Mouse (Mus musculus) layer of hippocampus, adult 9-11 months (tissue): ENCODE data around the gene Mthfd2.
"Not testable (repeated sequence)": the region's sequence is repeated elsewhere in the genome, so short reads cannot be mapped to it uniquely, and the experiment has no call there.

Source experiments
- DNase-seq: peaks from one replicate; pipeline ENCODE4 v3.0.0; 2022

Mthfd2 gene

GRCm38 (mm10) chr6:83325525-83326393 is at the start of gene Mthfd2, which contains the start of gene Mob1a:
Gene Mthfd2, minus strand, starts transcription at chr6:83325908.
Gene Mob1a, plus strand, starts transcription at chr6:83326016.
- DNase-seq, result peak; percentile 95

DNA sequence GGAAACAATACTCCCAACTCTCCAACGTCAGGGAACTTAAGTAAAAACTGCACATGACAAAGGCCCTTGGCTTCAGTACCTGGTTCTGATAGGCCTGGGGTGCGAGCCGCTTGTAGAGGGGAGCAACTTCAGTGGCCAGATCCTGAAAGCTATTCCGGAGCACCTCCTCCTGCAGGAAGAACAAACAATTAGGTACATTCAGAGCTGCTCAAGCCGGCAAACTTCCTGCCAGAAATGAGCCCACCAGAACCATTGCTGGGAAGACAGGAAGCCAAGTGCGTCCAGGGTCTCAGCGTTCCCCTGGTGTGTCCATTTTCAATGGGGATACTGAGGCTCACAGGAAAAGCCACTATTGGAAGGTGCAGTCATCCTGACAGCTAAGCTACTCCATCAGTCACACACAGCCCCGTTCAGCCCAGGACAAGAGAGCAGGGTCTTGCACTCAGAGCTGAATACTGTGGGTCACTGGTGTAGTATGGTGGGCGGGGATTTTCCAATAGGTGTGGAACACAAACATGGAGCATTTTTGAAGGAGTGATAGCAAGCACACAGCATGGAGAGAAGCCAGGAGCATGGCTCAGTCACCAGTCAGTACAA is 48.1 kb upstream of the Mthfd2 start:
- DNase-seq, result no peak

- no peak for DNase-seq
Observed at GRCm38 (mm10) chr6:83371350-83371749, 45.6 kb upstream of the Mthfd2 start.

DNA sequence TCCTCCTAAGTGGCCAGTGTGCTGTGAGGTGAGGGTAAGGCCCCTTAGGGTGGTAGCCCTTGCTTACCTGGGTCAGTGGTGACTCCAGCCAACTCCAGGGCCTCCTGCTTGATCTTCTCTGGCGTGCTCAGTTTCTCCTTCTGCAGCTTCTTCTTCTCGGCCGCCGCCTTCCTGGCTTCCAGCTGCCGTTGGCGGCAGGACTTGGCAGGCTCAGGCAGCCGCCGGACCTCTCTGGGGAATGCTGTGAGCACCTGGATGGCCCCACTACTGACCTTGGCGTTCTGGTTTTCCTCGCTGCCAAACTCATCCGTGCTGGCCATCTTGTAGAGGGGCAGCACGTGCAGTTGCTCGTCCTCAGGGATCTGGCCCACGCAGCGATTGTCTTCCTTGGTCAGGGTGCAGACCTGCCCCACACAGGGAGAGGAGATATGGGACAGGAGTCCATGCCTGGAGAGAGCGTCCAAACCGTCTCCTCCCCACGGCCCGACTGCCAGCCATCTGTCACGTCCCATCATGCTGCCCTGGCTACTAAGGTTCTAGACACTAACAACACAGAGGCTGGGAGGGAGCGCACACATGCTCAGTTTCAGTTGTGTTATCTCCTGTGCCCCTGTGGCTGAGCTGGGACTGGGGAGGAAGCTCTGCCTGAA is 44.7 kb upstream of the Mthfd2 start:
- DNase-seq, result no peak

- no peak for DNase-seq
Observed at GRCm38 (mm10) chr6:83363075-83363474, 37.4 kb upstream of the Mthfd2 start.

- no peak for DNase-seq
Observed at GRCm38 (mm10) chr6:83361523-83362248, 36.0 kb upstream of the Mthfd2 start.

DNA sequence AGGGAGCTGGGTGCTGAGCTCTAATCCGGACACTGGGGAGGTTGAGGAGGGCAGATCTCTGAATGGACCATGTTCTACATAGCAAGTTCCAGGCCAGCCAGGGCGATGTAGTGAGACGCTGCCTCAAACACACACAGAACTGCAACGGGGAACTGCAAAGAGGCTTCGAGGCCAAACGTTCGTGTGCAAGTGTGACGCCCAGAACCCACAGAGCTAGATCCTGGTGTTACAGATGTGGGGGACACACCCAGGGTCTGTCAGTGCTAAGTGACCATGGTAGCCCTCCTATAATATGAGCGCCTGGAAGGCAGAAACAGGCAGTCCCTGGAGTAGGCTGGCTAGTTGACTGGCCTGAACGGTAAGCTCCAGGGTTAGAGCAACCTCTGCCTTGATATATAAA is 31.7 kb upstream of the Mthfd2 start:
- DNase-seq, result no peak

DNA sequence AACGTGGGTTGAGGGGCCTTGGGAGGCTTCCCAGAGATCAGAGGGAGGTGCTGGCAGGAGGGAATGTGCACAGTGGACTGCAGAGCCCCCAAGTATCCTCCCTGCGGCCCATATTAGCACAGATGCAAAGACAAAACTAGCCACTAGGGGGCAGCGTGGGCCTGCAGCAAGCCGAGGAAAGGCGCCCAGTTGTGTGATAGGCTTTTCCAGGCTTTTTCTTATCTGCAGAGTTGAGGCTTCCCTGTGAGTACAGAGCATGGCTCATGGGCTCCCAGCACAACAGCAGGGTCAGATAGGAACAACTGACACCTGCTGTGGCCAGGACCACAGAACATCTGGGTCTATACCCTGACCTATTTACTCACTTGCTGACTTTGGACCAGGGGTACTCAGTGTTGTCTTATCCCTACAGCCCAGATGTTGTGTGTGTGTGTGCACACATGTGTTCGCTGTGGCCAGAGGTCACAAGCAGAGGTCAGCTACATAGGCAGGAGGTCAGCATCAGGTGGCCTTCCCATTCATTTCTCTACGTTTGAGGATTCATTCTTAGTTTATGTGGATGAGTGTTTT is 30.9 kb upstream of the Mthfd2 start:
- DNase-seq, result peak; percentile 70

- no peak for DNase-seq
Observed at GRCm38 (mm10) chr6:83354856-83355781, 29.4 kb upstream of the Mthfd2 start.

- no peak for DNase-seq
Observed at GRCm38 (mm10) chr6:83352666-83353410, 27.1 kb upstream of the Mthfd2 start.

GRCm38 (mm10) chr6:83351490-83352160 is 25.9 kb upstream of the Mthfd2 start:
- no peak for DNase-seq

- no peak for DNase-seq
Observed at GRCm38 (mm10) chr6:83350851-83351405, 25.2 kb upstream of the Mthfd2 start.

DNA sequence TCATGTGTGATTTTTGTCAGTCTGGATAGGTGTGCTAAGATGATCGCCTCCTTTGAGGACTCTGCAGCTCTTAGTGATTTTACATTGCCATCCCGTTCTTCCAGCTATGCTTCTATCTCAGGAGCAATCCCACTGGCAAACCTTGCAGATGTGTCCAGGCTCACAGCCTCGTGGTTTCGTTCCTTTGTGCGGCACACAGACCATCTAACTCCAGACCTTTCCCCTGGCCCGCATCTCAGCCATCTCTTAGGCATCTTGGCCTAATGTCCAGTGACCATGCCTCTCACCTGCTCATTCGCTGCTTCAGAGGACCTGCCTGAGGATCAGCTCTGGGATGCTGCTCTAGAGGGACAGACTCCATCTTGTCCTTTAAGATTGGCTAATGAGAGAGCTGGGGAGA is 24.5 kb upstream of the Mthfd2 start:
- DNase-seq, result no peak

GRCm38 (mm10) chr6:83349274-83349958 is 23.7 kb upstream of the Mthfd2 start:
- peak; percentile 71 for DNase-seq

DNA sequence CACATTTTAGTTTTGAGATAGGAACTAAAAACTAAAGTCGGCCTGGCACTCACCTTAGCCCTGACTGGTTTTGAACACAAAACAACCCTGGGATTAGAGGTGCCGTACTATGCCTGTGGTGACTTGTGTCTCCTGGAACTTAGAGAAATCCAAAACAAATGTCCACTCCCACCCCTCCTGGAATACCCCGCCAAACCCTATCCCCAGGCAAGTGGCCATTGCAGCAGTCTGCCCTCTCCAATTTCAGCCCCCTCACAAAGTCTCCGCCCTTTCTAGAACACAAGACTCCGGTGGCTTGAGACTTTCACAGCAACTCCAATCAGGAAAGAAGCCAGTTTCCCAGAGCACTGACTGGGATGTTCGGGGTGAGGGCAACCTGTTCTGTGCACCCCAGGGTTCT is 23.2 kb upstream of the Mthfd2 start, which contains the start of gene Bola3:
Gene Bola3 (plus strand): TSS at position 275 of the 400 bp plus-strand sequence.
- DNase-seq, result no peak

GRCm38 (mm10) chr6:83347916-83348315 is 22.2 kb upstream of the Mthfd2 start:
- no peak for DNase-seq

DNA sequence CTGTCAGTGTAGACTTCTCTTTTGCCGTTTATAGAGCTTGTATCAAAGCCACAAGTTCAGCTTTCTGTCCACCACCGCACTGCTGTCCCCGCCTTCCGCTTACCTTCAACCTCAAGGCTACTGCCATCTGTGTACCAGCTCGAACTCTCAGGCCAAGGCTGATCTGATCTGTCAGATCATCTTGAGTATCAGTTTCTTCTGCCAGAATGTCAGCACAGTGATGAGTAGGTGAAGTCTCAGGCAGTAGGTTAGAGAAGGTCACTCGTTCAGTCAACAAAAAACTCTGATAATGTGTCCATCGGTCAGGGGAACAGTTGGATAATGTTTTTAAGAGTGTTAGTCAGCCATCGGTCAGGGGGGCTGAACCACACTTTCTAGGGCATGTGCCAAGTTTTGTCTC is 19.6 kb upstream of the Mthfd2 start:
- not testable (repeated sequence) for DNase-seq

GRCm38 (mm10) chr6:83342957-83343356 is 17.2 kb upstream of the Mthfd2 start:
- DNase-seq, result no peak

DNA sequence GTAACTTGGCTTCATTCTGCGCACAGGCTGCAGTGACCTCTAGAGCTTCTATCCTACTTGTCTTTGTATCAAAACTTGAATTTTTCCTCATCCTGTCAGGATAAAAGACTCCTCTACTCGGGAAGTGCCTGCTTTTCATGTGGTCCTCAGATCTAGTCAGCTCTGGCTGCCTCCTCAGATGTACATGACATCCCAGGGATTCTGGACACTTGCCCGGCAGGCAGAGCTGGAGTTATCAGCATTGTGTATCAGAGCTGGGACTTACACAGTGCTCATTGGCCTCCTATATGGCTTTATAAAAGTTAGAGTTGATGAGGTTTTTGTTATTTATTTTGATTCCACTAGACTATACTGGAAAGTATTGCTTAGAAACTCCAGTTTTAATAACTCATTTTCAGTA is 15.7 kb upstream of the Mthfd2 start:
- no peak for DNase-seq
